Mouse (Mus musculus) thymus, postnatal 36 days (tissue): ENCODE results near the gene Kansl2.

Source experiments
- DNase-seq, 2 experiments: peaks; one replicate each; pipeline ENCODE4 v3.0.0; 2022; ENCODE audit warnings: mixed read lengths in 2 of 2

Kansl2 gene

GRCm38 (mm10) chr15:98492102-98492501 lies 42.0 kb downstream of the Kansl2 start, which contains the start of gene Olfr279:
TSS of gene Olfr279 (plus strand) at chr15:98492402.
- DNase-seq: no peak

GRCm38 (mm10) chr15:98491332-98491731 lies 42.7 kb downstream of the Kansl2 start:
- no peak for DNase-seq

- DNase-seq: no peak
Observed at GRCm38 (mm10) chr15:98486433-98487021, 47.5 kb downstream of the Kansl2 start.

- no peak for DNase-seq
Observed at GRCm38 (mm10) chr15:98483907-98484886, 49.9 kb downstream of the Kansl2 start.

GRCm38 (mm10) chr15:98482701-98483100 lies 51.4 kb downstream of the Kansl2 start, which contains the start of gene Lalba:
TSS of gene Lalba (minus strand) at chr15:98482721.
- DNase-seq: no peak

- no peak for DNase-seq
Observed at GRCm38 (mm10) chr15:98479568-98480102, 54.4 kb downstream of the Kansl2 start.

GRCm38 (mm10) chr15:98476281-98476680 lies 57.8 kb downstream of the Kansl2 start:
- no peak for DNase-seq

- peak; percentile 42 to 48 for DNase-seq
Observed at GRCm38 (mm10) chr15:98475382-98475781, 58.7 kb downstream of the Kansl2 start.

GRCm38 (mm10) chr15:98474958-98475357 lies 59.1 kb downstream of the Kansl2 start:
- DNase-seq: no peak

GRCm38 (mm10) chr15:98471539-98471938 lies 62.5 kb downstream of the Kansl2 start:
- DNase-seq: no peak

- no peak for DNase-seq
Observed at GRCm38 (mm10) chr15:98469596-98469995, 64.5 kb downstream of the Kansl2 start, which contains the start of gene OR5BS1P. TSS of gene OR5BS1P (plus strand) at chr15:98469896.
